In the genomic region with DNA sequence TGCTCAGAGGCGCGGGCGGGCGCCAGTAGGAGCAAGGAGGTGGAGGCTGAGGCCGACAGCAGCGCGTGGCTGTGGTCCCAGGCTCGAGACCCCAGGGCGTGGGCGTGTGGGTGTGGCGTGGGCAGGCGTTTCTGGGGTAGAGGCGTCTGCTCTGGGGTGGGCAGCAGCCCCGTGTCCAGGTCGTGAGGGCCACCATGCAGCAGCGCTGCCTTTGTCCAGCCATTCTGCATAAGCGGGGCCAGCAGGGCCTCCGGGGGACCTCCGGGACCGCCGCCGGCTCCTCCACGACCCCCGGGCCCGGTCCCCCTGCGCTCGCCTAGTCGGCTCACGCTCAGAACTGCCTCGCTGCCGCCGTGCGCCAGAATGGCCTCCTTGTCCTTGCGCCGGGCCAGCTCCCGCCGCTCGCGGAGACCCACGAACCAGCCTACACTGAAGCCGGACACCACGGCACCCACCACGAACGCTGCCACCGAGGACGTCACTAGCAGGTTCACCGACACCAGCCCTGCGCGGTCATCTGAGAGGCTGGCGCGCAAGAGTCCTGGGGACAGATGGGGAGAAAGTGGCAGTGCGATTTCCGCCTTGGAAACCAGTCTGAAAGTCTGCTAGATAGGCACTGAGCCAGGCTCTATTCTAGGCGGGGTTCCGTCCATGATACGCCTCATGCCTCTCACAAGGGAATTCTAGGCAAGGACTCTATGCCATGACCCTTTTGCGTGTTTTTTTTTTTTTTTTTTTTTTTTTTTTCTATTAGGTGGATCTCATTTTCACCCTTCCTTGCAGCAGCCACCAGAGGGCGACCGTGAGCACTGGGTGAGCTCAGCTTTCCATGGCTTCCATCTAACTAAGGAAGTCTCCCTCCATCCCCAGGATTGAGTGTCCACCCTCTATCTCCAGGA, we compare ENCODE assay signal across 9 mouse cellular contexts. TPM values are rescaled to one million over a fixed set of nuclear protein-coding genes. Genes with fewer than 3 reads are reported as not detected.
DNase-seq lines count a peak whose midpoint lies in the region; ATAC-seq and TF ChIP-seq lines count a peak whose summit lies in the region.
"Had no signal": no experiment of that assay in that cellular context is flagged by ENCODE, and none has a peak within 500 bp of the region (broad histone marks: within the 10 kb centered on the region; RNA-seq: fewer than 3 reads in every experiment).

No protein-coding gene starts in this region.

- peak overlapping the region; percentile 31; the same call in 1 of the 2 replicates for H3K9ac ChIP-seq in hindbrain, embryonic 16.5 days (ENCODE audit: low read depth, low read length)
- H3K9ac ChIP-seq in liver, embryonic 14.5 days (replicated peaks), result no peak overlapping the region

- peak; percentile 40 to 44 for DNase-seq in lung, adult 18-20 months
- DNase-seq in lung, postnatal 25 days (ENCODE audit: low spot score), result no peak
- peak; percentile 79 for DNase-seq in adrenal gland, postnatal 10 days
- peak in 1 of 3 experiments; percentile 31 for DNase-seq in liver, embryonic 14.5 days (ENCODE audit: low read depth in 3 of 3, low spot score in 3 of 3)
- DNase-seq in gastrocnemius, postnatal 36 days, result no peak

- TF ChIP-seq EP300 in liver, embryonic 14.5 days (IDR thresholded peaks at IDR 0.05; ENCODE audit: low read depth), result no peak

- peak overlapping the region; percentile 24; the same call in 1 of the 2 replicates for H3K4me3 ChIP-seq in hindbrain, embryonic 16.5 days (ENCODE audit: low read length)
- H3K4me3 ChIP-seq in liver, embryonic 14.5 days (ENCODE audit: insufficient read depth in 1 of 2, low read depth in 2 of 2, low read length in 2 of 2), result peak overlapping the region in 1 of 2 experiments; percentile 27; a peak in 2 of 4 replicates

- 0 out of 2 replicates have a peak, but pooled peaks have one; percentile 53 for ATAC-seq in erythroid progenitor cell, adult 5-6 weeks (replicated peaks; ENCODE audit: low FRiP score, poor library complexity, severe bottlenecking)
- no peak for ATAC-seq in hindbrain, embryonic 16.5 days
- no peak for ATAC-seq in liver, embryonic 14.5 days (ENCODE audit: insufficient read depth)
- ATAC-seq in neutrophil, adult 5-6 weeks (ENCODE audit: extremely low read depth, insufficient number of reproducible peaks, low FRiP score, poor library complexity, severe bottlenecking), result peak; percentile 36; the same call in 1 of the 2 replicates

- intact Hi-C loops in gastrocnemius, postnatal 36 days (cut with DNase I), result no loop called here

- H3K4me1 ChIP-seq in hindbrain, embryonic 16.5 days (ENCODE audit: control insufficient read depth, insufficient read depth, low read depth, low read length), result peaks cover 3% of the 10 kb centered on the region; the same call in 1 of the 2 replicates
- no peaks in the 10 kb centered on the region for H3K4me1 ChIP-seq in liver, embryonic 14.5 days (replicated peaks; ENCODE audit: control insufficient read depth in 2 of 2, insufficient read depth in 2 of 2, low read length in 1 of 2)

- H3K27ac ChIP-seq in hindbrain, embryonic 16.5 days (ENCODE audit: low read depth, low read length), result no peak overlapping the region
- no peak overlapping the region for H3K27ac ChIP-seq in liver, embryonic 14.5 days

- 11% methylated on average over 57 of the region's 59 CpGs for WGBS in hindbrain, embryonic 16.5 days
- 38% methylated on average over 59 of the region's 59 CpGs for WGBS in liver, embryonic 14.5 days (ENCODE audit: insufficient replicate concordance)

- H3K36me3 ChIP-seq in hindbrain, embryonic 16.5 days (ENCODE audit: control insufficient read depth, insufficient read depth, low read length), result peaks cover 52% of the 10 kb centered on the region
- H3K36me3 ChIP-seq in liver, embryonic 14.5 days (replicated peaks; ENCODE audit: control insufficient read depth, insufficient read depth, low read depth), result no peaks in the 10 kb centered on the region

- H3K9me3 ChIP-seq in hindbrain, embryonic 16.5 days (ENCODE audit: control insufficient read depth, low read length), result peaks cover 14% of the 10 kb centered on the region
- peaks cover 4% of the 10 kb centered on the region; the same call in 1 of the 2 replicates for H3K9me3 ChIP-seq in liver, embryonic 14.5 days (ENCODE audit: control insufficient read depth, low read length)

- peak; percentile 88 for TF ChIP-seq CTCF in liver, embryonic 14.5 days (IDR thresholded peaks at IDR 0.05; ENCODE audit: low read depth)

- H3K27me3 ChIP-seq in hindbrain, embryonic 16.5 days (replicated peaks; ENCODE audit: control insufficient read depth, insufficient read depth, low read length), result peaks cover 38% of the 10 kb centered on the region
- H3K27me3 ChIP-seq in liver, embryonic 14.5 days (ENCODE audit: control insufficient read depth, insufficient read depth, low read length), result peaks cover 32% of the 10 kb centered on the region

- H3K4me2 ChIP-seq in hindbrain, embryonic 16.5 days (ENCODE audit: low read length), result peak overlapping the region; percentile 44
- peak overlapping the region; percentile 51 for H3K4me2 ChIP-seq in liver, embryonic 14.5 days (ENCODE audit: low read depth)

RNA-seq across cellular contexts. Expression of a gene that starts 2.8 kb away (rescaled TPM):
- total RNA-seq in adrenal gland, postnatal 10 days (2021), result 10 to 100 TPM; 41.0 to 55.6 TPM
- 1.7 and 8.6 TPM in 2 replicates for total RNA-seq in erythroid progenitor cell, adult 5-6 weeks (2015; ENCODE audit: low replicate concordance)
- 3.9 and 6.9 TPM in 2 replicates for total RNA-seq in erythroid progenitor cell, adult 5-6 weeks (2017; ENCODE audit: low replicate concordance)
- 0.68 and 0.91 TPM in 2 replicates for polyA plus RNA-seq in hindbrain, embryonic 16.5 days (2015; fragmentation: Nextera tagmentation; extraction: Ambion mirVana)
- polyA plus RNA-seq in liver, embryonic 14.5 days (2012; rRNA removed), result 0.09 and 0.10 TPM in 2 replicates
- 0.29 and 0.67 TPM in 2 replicates for polyA plus RNA-seq in liver, embryonic 14.5 days (2014; fragmentation: Nextera tagmentation; extraction: Ambion mirVana)
- 126 and 131 TPM in 2 replicates for total RNA-seq in neutrophil, adult 5-6 weeks (2017)
- total RNA-seq in gastrocnemius, postnatal 36 days (2021), result 10 to 100 TPM; 14.9 to 15.7 TPM

RNA-seq across cellular contexts. Expression of a gene that starts 7.2 kb away (rescaled TPM):
- total RNA-seq in adrenal gland, postnatal 10 days (2021), result 100 to 1,000 TPM; 102 to 111 TPM
- total RNA-seq in erythroid progenitor cell, adult 5-6 weeks (2015; ENCODE audit: low replicate concordance), result not detected in 2 replicates
- not detected in 2 replicates for total RNA-seq in erythroid progenitor cell, adult 5-6 weeks (2017; ENCODE audit: low replicate concordance)
- 2.4 and 3.4 TPM in 2 replicates for polyA plus RNA-seq in hindbrain, embryonic 16.5 days (2015; fragmentation: Nextera tagmentation; extraction: Ambion mirVana)
- polyA plus RNA-seq in liver, embryonic 14.5 days (2012; rRNA removed), result 0.11 and 0.29 TPM in 2 replicates
- polyA plus RNA-seq in liver, embryonic 14.5 days (2014; fragmentation: Nextera tagmentation; extraction: Ambion mirVana), result 0.34 and 0.35 TPM in 2 replicates
- total RNA-seq in neutrophil, adult 5-6 weeks (2017), result 3.4 and 4.0 TPM in 2 replicates
- total RNA-seq in gastrocnemius, postnatal 36 days (2021), result 10 to 100 TPM; 26.5 to 43.5 TPM
- total RNA-seq: hematopoietic stem cell, adult 5-6 weeks had no signal

RNA-seq across cellular contexts. Expression of a gene that starts 15.0 kb away (rescaled TPM):
- 10 to 100 TPM; 75.7 to 89.2 TPM for total RNA-seq in adrenal gland, postnatal 10 days (2021)
- not detected in 2 replicates for total RNA-seq in erythroid progenitor cell, adult 5-6 weeks (2015; ENCODE audit: low replicate concordance)
- not detected in 2 replicates for total RNA-seq in erythroid progenitor cell, adult 5-6 weeks (2017; ENCODE audit: low replicate concordance)
- polyA plus RNA-seq in hindbrain, embryonic 16.5 days (2015; fragmentation: Nextera tagmentation; extraction: Ambion mirVana), result 0.07 and 0.10 TPM in 2 replicates
- polyA plus RNA-seq in liver, embryonic 14.5 days (2012; rRNA removed), result 0.01 TPM in 2 replicates
- 0.03 TPM in 1 of 2 replicates, not detected in the other for polyA plus RNA-seq in liver, embryonic 14.5 days (2014; fragmentation: Nextera tagmentation; extraction: Ambion mirVana)
- 1.1 and 1.2 TPM in 2 replicates for total RNA-seq in neutrophil, adult 5-6 weeks (2017)
- total RNA-seq in gastrocnemius, postnatal 36 days (2021), result 100 to 1,000 TPM; 242 to 290 TPM
- total RNA-seq: hematopoietic stem cell, adult 5-6 weeks had no signal

RNA-seq across cellular contexts. Expression of a gene that starts 15.5 kb away (rescaled TPM):
- total RNA-seq in adrenal gland, postnatal 10 days (2021), result 10 to 100 TPM; 13.3 to 14.9 TPM
- 1.4 TPM in 1 of 2 replicates, not detected in the other for total RNA-seq in erythroid progenitor cell, adult 5-6 weeks (2015; ENCODE audit: low replicate concordance)
- total RNA-seq in erythroid progenitor cell, adult 5-6 weeks (2017; ENCODE audit: low replicate concordance), result 0.83 TPM in 1 of 2 replicates, not detected in the other
- 12.5 and 12.7 TPM in 2 replicates for polyA plus RNA-seq in hindbrain, embryonic 16.5 days (2015; fragmentation: Nextera tagmentation; extraction: Ambion mirVana)
- 0.92 and 1.1 TPM in 2 replicates for polyA plus RNA-seq in liver, embryonic 14.5 days (2012; rRNA removed)
- 0.43 and 0.71 TPM in 2 replicates for polyA plus RNA-seq in liver, embryonic 14.5 days (2014; fragmentation: Nextera tagmentation; extraction: Ambion mirVana)
- total RNA-seq in neutrophil, adult 5-6 weeks (2017), result 11.3 and 11.5 TPM in 2 replicates
- total RNA-seq in gastrocnemius, postnatal 36 days (2021), result 1 to 10 TPM; 2.8 to 2.9 TPM

RNA-seq across cellular contexts. Expression of a gene that starts 37.7 kb away (rescaled TPM):
- 10 to 100 TPM in 1 of 2 experiments, 1 to 10 TPM in 1; 9.5 to 11.0 TPM for total RNA-seq in adrenal gland, postnatal 10 days (2021)
- 1.3 and 1.4 TPM in 2 replicates for total RNA-seq in erythroid progenitor cell, adult 5-6 weeks (2015; ENCODE audit: low replicate concordance)
- total RNA-seq in erythroid progenitor cell, adult 5-6 weeks (2017; ENCODE audit: low replicate concordance), result 0.26 and 1.6 TPM in 2 replicates
- 9.1 and 9.9 TPM in 2 replicates for polyA plus RNA-seq in hindbrain, embryonic 16.5 days (2015; fragmentation: Nextera tagmentation; extraction: Ambion mirVana)
- polyA plus RNA-seq in liver, embryonic 14.5 days (2012; rRNA removed), result 1.5 and 1.8 TPM in 2 replicates
- 2.4 and 2.7 TPM in 2 replicates for polyA plus RNA-seq in liver, embryonic 14.5 days (2014; fragmentation: Nextera tagmentation; extraction: Ambion mirVana)
- 1.3 and 1.4 TPM in 2 replicates for total RNA-seq in neutrophil, adult 5-6 weeks (2017)
- total RNA-seq in gastrocnemius, postnatal 36 days (2021), result under 1 TPM; 0.41 to 0.64 TPM

Comparison
In these comparisons a context has a peak if more than half of its experiments do, and no peak if none do; other contexts are left out.
1. DNase-seq: peak in lung, adult 18-20 months (2 of 2) and adrenal gland, postnatal 10 days (single experiment); none in lung, postnatal 25 days (single experiment) and gastrocnemius, postnatal 36 days (0 of 2).
2. ATAC-seq: peak in erythroid progenitor cell, adult 5-6 weeks (single experiment) and neutrophil, adult 5-6 weeks (single experiment); none in hindbrain, embryonic 16.5 days (single experiment) and liver, embryonic 14.5 days (single experiment).
3. RNA of a gene that starts 15.0 kb away (total RNA-seq): 242 to 290 TPM in gastrocnemius, postnatal 36 days and 75.7 to 89.2 TPM in adrenal gland, postnatal 10 days; 1.1 to 1.2 TPM in neutrophil, adult 5-6 weeks and not detected in erythroid progenitor cell, adult 5-6 weeks; every median in the first group is over 10 times any median in the second.